Mouse (Mus musculus) stomach, embryonic 14.5 days (tissue): ENCODE measurements at regions not wholly inside any gene's neighbourhood (a gene's known extent, or its start where the extent isn't known, plus 50 kb on each side); places are given as distances from the start of the nearest gene placed in this dataset.

ENCODE experiments used
- ATAC-seq: fragments of 200-750 bp; cut with Nextera tagmentation; 2 replicates; pipeline ENCODE4 v1.8.0; 2017; ENCODE audit warnings: low read depth, moderate TSS enrichment; ENCODE audit not compliant: insufficient number of reproducible peaks, insufficient read depth, low FRiP score
- H3K27ac ChIP-seq: fragments of 300-500 bp; sonication (generic); 2 replicates; pipeline ENCODE4 v1.5.1; 2014; ENCODE audit warnings: mild to moderate bottlenecking, low read length, moderate library complexity, mixed read lengths
- H3K27me3 ChIP-seq: fragments of 300-500 bp; sonication (generic); 2 replicates; pipeline ENCODE4 v1.6.1; 2014; ENCODE audit warnings: low read length, control low read depth, mixed read lengths; ENCODE audit not compliant: control insufficient read depth, insufficient read depth
- H3K36me3 ChIP-seq: fragments of 300-500 bp; sonication (generic); 2 replicates; pipeline ENCODE4 v1.6.1; 2014; ENCODE audit warnings: mild to moderate bottlenecking, control low read depth, low read length, moderate library complexity, mixed read lengths; ENCODE audit not compliant: control insufficient read depth, insufficient read depth
- H3K4me1 ChIP-seq: fragments of 300-500 bp; sonication (generic); 2 replicates; pipeline ENCODE4 v1.6.1; 2014; ENCODE audit warnings: low read length, control low read depth, mixed read lengths; ENCODE audit not compliant: control insufficient read depth, insufficient read depth
- H3K4me2 ChIP-seq: fragments of 300-500 bp; sonication (generic); replicated peaks from 2 replicates; pipeline ENCODE4 v1.6.1; 2014; ENCODE audit warnings: low read depth, low read length, control low read depth
- H3K4me3 ChIP-seq: fragments of 300-500 bp; sonication (generic); 2 replicates; pipeline ENCODE4 v1.5.1; 2014; ENCODE audit warnings: low read depth, low read length, control low read depth
- H3K9ac ChIP-seq: fragments of 300-500 bp; sonication (generic); replicated peaks from 2 replicates; pipeline ENCODE4 v1.6.1; 2014; ENCODE audit warnings: low read depth, mild to moderate bottlenecking, control low read depth, low read length, moderate library complexity, mixed read lengths
- H3K9me3 ChIP-seq: fragments of 300-500 bp; sonication (generic); 2 replicates; pipeline ENCODE4 v1.6.1; 2016; ENCODE audit warnings: low read depth, low read length, control low read depth; ENCODE audit not compliant: control insufficient read depth
- WGBS: fragments of 180-500 bp; shearing (Covaris S2); extraction: QIAGEN DNeasy Blood & Tissue Kit; methylation state at CpG from one replicate; pipeline ENCODE4 v1.1.7; 2014; 5-methylcytosine and 5-hydroxymethylcytosine counted together

GRCm38 (mm10) chr14:120847006-120847405, 64.0 kb upstream of the Ipo5 start:
- no peaks in the 10 kb centered on the region for H3K9me3 ChIP-seq
- no peaks in the 10 kb centered on the region for H3K36me3 ChIP-seq
- no peaks in the 10 kb centered on the region for H3K27me3 ChIP-seq
- no peak overlapping the region for H3K9ac ChIP-seq
- 32% methylated on average over 5 of the region's 5 CpGs for WGBS
- H3K27ac ChIP-seq, result no peak overlapping the region
- H3K4me2 ChIP-seq, result no peak overlapping the region
- ATAC-seq, result no peak
- H3K4me1 ChIP-seq, result 0 out of 2 replicates have a peak, but pooled peaks cover 6% of the 10 kb centered on the region
- no peak overlapping the region for H3K4me3 ChIP-seq

GRCm38 (mm10) chr14:120848083-120848951, 62.7 kb upstream of the Ipo5 start:
- 49% methylated on average over 11 of the region's 11 CpGs for WGBS
- no peaks in the 10 kb centered on the region for H3K36me3 ChIP-seq
- H3K27ac ChIP-seq, result no peak overlapping the region
- no peaks in the 10 kb centered on the region for H3K27me3 ChIP-seq
- H3K9me3 ChIP-seq, result no peaks in the 10 kb centered on the region
- no peak overlapping the region for H3K4me3 ChIP-seq
- H3K4me2 ChIP-seq, result no peak overlapping the region
- H3K4me1 ChIP-seq, result 0 out of 2 replicates have a peak, but pooled peaks cover 6% of the 10 kb centered on the region
- ATAC-seq, result no peak
- no peak overlapping the region for H3K9ac ChIP-seq

GRCm38 (mm10) chr14:120849159-120849558, 61.9 kb upstream of the Ipo5 start:
- ATAC-seq, result no peak
- H3K36me3 ChIP-seq, result no peaks in the 10 kb centered on the region
- no peak overlapping the region for H3K27ac ChIP-seq
- no peak overlapping the region for H3K9ac ChIP-seq
- WGBS, result 83% methylated on average over 10 of the region's 10 CpGs
- 0 out of 2 replicates have a peak, but pooled peaks cover 6% of the 10 kb centered on the region for H3K4me1 ChIP-seq
- no peak overlapping the region for H3K4me2 ChIP-seq
- H3K27me3 ChIP-seq, result no peaks in the 10 kb centered on the region
- H3K9me3 ChIP-seq, result no peaks in the 10 kb centered on the region
- H3K4me3 ChIP-seq, result no peak overlapping the region

- Histone ChIP-seq H3K27ac (no peak overlapping the region), H3K4me2 (no peak overlapping the region), H3K9me3 (peaks cover 6% of the 10 kb centered on the region; the same call in 1 of the 2 replicates), H3K36me3 (no peaks in the 10 kb centered on the region), H3K4me1 (no peaks in the 10 kb centered on the region), H3K9ac (no peak overlapping the region), H3K27me3 (no peaks in the 10 kb centered on the region), H3K4me3 (no peak overlapping the region)
- 78% methylated on average over 5 of the region's 5 CpGs for WGBS
- ATAC-seq, result no peak
Measured at GRCm38 (mm10) chr14:120853643-120854042, 57.4 kb upstream of the Ipo5 start.

GRCm38 (mm10) chr14:120854559-120854958, 56.5 kb upstream of the Ipo5 start:
- Histone ChIP-seq H3K27me3 (no peaks in the 10 kb centered on the region), H3K4me3 (no peak overlapping the region), H3K4me2 (no peak overlapping the region), H3K27ac (no peak overlapping the region), H3K36me3 (no peaks in the 10 kb centered on the region), H3K4me1 (no peaks in the 10 kb centered on the region), H3K9ac (no peak overlapping the region), H3K9me3 (peaks cover 10% of the 10 kb centered on the region; the same call in 1 of the 2 replicates)
- WGBS, result 77% methylated on average over 7 of the region's 7 CpGs
- no peak for ATAC-seq

GRCm38 (mm10) chr14:120855181-120855580, 55.8 kb upstream of the Ipo5 start:
- H3K36me3 ChIP-seq, result no peaks in the 10 kb centered on the region
- ATAC-seq, result no peak
- WGBS, result 94% methylated on average over 13 of the region's 13 CpGs
- H3K27me3 ChIP-seq, result no peaks in the 10 kb centered on the region
- H3K9ac ChIP-seq, result no peak overlapping the region
- no peak overlapping the region for H3K4me2 ChIP-seq
- H3K4me1 ChIP-seq, result no peaks in the 10 kb centered on the region
- no peak overlapping the region for H3K27ac ChIP-seq
- peaks cover 10% of the 10 kb centered on the region; the same call in 1 of the 2 replicates for H3K9me3 ChIP-seq
- no peak overlapping the region for H3K4me3 ChIP-seq
